Mouse (Mus musculus): ENCODE results near the gene Slc44a2. TPM values are rescaled to one million over a fixed set of nuclear protein-coding genes. Genes with fewer than 3 reads are reported as not detected.
"Not testable (repeated sequence)": the region's sequence is repeated elsewhere in the genome, so short reads cannot be mapped to it uniquely, and the experiment has no call there.

The Slc44a2 gene
- polyA plus RNA-seq (2017; shearing (Covaris generic)), result 100 to 1,000 TPM; 242 to 364 TPM

DNA sequence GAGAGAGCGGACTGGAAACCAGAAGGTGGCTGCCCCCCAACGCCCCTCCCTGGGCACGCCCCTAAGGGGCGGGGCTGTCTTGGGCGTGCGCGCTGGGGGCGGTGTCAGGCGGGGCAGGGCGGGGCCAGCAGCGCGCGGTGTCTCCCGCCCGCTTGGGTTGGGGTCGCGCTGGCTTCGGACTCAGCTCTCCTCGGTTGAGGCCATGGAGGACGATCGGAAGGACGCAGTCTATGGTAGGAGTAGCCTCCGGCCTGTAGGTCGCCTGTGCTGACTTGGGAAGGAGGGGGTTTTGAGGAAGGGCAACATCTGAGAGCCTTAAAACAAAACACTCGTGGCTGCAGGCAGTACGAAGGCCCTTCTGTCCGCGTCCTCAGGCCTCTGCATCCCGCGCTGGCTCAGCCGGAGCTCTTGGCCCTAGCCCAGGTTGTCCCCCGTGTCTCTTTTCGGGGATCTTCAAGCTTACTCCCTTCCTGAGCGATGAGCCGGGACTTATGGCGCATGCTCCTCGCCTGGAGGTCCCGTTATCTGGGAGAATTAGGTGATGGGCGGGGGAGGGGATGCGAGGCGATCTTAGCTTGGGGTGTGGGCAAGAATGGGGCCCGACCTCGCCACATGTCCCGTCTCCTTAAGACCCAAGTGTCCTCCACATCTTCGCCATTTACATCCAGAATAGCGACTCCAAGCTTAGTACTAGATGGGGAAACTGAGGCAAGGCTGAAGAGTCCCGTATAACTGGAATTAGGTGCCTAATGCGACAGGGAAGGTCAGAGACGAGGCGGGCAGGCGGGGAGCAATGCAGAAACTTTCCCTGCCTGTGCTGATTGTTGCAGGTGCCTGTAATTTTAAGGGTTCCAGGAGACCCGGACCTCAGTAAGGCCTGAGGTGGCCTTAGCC, at the start of gene Slc44a2:
Gene Slc44a2, plus strand, starts transcription at position 80 of the 894 bp plus-strand sequence.
- peak; percentile 65 for ATAC-seq

DNA sequence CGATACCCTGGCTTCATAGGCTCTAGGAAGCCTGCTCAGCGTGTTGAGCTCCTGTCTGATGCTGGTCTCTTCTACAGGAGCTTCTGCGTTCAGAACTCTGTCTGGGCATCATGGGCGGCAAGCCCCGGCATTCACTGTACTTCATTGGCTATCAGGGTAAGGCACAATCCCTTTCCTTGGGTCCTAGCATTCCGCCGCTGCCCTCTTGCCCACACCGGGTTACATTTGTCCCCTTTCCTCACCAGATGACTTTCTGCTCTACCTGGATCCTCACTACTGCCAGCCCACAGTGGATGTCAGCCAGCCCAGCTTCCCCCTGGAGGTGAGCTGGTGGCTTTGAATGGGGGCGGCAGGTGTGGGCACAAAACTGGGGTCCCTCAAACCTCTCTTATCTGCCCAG, 48.1 kb upstream of the Slc44a2 start:
- ATAC-seq, result no peak

DNA sequence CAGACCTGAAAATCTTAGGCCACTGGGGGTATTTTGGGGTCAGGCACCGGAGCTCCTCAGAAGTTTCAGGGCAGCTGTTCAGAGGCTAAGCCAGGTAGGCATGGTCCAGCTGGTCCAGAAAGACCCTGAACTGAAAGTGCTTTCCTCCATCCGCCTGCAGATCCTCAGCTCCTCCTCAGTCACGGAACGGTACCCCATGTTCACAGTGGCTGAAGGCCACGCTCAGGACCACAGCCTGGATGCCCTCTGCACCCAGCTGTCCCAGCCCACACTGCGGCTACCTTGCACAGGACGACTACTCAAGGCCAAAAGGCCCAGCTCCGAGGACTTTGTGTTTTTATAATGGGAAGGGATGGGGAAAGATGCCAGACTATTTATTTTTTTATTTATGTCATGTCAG, 47.4 kb upstream of the Slc44a2 start:
- no peak for ATAC-seq

DNA sequence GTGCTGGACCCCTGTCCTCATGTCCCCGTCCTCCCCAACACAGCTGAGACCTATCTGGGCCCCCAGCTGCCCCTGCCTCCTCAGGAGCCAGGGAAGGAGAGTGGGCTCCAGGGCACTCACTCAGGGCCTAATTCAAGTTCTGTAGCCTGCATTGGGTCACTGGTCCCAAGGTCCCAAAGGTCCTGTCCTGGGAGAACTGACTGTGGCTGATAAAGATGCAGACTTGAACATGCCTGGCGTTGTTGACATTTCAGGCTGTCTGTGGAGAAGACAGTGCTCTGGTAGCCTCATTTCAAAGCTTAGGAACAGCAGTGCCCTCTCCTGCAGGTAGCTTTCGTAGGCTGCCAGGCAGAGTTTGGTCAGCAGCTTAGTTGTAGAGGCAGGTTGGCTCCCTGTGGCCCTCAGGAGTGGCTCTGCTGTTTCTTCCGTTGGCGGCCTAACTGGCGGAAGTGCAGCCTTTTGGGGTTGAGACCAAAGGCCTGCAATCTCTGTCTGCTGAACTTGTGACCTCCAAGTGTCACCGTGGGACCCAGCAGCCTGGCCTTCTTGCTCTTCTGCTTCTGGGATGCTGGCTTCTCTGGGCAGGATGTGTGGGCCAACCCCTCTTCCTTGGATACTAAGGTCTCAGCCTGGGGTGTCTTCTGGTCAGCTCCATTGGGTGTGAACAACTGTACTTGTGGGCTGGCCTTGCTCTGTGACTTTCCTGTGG, 46.8 kb upstream of the Slc44a2 start:
- ATAC-seq, result no peak

DNA sequence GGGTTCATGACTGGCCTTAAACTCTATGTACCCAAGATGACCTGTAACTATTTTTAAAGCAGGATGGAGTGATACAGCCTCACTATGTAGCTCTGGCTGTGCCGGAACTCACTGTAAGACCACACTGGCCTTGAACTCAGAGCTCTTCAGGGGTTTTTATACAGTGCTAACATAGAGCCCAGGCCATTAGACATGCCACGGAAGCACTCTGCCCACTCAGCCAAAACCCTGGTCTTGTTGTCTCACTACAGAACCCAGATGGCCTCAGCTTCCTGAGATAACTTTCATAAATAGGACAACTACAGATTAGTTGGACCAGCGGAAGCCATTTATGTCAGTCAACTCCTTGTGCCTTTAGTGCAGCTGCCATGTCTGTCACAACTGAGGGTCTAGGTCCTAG, 46.2 kb upstream of the Slc44a2 start:
- no peak for ATAC-seq

DNA sequence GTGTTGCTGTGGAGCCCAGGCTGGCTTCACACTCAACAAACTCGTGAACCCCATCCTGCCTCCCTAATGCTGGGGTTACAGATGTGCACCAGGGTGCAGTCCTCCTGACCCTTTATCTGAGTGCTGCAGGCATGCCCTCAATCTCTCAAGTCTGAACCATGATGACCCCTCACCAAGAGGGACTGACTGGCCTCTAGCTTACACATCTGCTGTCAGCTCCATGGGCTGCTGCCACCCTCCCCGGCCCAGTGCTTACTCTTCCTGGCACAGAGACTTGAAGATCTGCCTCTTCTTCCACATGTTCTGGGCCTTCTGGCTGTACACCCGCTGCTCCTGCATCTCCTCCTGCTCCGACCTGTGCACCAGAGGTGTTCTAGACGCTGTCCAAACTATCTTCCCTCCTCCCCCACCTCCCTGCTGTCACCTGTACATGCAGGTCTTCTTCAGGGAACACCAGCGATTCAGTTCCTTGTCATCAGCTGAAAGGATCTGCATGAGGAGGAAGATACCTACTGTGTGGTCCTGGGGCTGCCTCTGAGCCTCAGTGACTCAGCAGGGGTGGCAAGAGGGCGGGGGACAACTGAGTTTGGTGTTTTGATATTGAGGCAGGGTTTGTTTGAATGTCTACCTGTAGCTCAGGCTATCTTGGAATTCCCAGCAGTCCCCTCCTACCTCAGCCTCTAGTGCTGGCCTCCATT, 45.3 kb upstream of the Slc44a2 start:
- ATAC-seq, result no peak

DNA sequence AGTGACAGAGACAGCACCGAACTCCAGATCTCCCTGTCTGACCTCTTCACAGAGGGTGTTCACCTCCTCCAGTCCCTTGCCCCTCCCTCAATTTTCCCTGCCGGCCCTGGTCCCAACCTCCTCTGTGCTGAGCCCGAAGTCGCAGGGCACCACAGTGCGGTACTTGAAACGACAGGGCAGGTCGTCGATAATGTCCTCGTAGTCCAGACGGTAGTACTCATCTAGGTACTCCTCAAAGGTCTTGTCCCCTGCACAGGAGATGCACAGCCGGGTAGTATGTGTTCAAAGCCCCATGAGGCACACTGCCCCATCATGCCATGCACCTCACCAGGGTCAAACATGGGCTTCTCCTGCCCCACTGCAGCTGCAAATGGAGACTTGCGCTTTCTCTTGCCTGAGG, 44.8 kb upstream of the Slc44a2 start:
- no peak for ATAC-seq

DNA sequence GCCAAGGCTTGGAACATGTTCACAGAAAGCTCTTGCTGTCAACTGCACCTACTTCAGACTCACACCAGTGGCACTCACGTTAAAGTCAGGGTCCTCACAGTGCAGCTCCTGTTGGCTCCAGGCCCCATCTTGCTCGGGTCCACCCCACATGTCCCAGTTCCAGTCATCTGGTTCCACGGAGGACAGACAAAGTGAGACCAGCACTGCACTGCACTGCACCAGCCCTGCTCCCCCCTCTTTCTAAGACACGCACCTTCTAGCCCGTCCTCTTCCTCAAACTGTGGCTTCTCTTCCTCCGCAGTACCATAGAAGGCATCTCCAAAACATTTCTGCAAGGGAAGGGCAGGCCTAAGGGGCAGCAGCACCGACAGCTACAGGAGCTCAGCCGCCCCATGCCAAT, 44.2 kb upstream of the Slc44a2 start:
- ATAC-seq, result no peak

DNA sequence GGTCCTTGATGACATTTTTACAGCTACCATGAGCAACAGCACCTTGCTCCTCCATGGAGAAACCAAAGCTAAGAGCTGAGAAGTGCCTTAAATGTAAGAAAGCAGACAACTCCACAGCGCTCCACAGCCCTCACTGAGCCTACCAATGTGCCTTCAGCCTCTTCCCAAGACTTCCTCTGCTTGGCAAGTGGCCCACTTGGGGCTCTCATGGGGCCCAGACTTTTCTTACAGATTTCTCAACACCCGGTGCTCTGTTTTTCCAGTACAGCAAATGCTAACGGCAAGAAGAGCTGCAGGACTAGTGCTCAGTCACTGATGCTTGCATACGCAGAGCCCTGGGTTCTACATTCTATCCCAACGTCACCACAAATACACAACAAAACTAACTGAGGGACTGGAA, 42.7 kb upstream of the Slc44a2 start:
- no peak for ATAC-seq

DNA sequence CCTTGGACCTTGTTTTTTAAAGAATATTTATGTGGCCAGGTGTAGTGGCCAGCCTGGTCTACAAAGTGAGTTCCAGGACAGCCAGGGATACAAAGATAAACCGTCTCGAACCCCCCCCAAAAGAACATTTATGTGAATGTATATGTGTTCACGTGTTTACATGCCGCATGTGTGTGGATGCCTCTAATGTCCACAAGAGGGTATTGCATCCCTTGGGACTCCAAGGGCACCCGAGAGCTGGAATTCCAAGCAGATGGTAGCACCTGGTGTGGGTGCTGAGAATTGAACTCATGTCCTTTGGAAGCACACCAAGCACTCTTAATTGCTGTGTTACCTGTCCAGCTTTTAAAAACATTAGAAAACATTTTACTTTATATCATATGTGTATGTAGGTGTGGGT, 36.9 kb upstream of the Slc44a2 start:
- no peak for ATAC-seq

DNA sequence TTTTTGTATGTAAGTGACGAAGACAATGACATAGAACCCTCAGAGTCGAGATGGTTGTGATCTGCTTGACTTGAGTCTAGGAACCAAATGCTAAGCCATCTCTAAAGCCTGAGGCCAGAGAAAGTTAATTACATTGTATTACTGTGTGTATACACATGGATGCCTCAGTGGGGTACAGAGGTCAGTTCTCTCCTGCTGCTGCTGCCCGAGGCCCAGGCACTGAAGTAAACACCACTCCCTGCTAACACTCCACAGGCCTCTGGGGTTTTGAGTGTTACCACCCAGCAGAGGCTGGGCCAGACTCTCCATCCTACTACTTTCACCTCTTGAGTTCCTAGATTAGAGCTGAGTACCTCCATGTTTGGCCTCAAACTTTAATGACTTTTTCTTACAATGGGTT, 36.5 kb upstream of the Slc44a2 start:
- ATAC-seq, result no peak

DNA sequence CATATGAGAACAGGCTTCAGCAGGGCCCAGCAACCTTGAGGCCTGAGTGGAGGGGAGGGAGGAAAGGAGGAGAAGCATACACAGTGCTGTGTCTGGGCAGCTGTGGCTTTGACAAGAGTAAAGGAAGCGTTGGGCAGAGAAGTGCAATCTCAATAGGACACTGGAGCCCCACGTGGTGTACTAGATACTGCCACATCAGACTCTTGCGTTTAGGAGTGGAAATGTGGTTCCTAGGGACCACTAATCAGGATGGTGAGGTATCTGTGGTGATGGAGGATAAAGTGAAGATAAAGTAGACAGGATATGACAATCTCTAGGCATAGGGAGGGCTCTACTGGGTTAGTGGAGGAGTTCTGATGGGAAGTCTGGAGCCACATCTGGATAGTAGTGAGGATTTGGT, 33.7 kb upstream of the Slc44a2 start:
- no peak for ATAC-seq

DNA sequence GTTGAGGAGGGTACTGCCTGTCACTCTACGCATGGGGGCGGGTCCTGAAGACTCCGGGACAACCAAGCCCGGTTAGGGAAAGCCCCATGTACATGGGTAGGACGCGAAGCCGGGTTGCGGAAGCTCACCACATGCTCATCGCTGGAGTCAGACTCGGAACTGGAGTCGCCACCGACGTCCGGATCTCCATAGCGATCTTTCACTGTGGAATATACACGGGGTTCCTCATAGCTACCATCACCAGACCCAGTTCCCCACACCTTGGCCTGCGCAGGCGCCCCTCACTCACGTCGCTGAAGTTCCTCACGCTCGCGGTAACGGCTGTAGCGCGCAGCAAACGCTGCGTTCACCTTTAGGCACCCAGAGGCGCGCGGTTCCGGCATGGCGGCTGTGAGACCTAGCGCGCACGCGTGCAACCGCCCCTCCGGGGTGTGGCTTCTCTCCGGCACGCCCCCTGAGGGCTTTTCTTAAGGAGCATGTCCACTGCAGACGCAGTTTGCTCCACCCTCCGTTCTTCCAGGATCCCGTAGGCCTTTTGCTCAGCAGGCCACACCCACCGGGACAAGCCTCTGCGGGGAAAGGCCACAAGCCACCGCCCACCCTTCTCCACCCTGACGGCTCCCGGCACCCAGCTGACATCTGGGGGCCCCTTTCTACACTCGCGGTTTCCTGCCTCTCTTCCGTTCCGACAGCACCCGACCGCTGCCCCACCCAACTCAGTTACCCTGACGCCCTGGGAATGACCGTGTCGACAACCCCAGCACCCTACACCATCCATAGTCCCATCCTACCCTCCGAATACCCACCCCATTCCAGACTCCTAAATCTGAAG, 32.7 kb upstream of the Slc44a2 start, which contains the start of gene Kri1:
Gene Kri1, minus strand, starts transcription at position 399 of the 832 bp plus-strand sequence.
- peak; percentile 57 for ATAC-seq

DNA sequence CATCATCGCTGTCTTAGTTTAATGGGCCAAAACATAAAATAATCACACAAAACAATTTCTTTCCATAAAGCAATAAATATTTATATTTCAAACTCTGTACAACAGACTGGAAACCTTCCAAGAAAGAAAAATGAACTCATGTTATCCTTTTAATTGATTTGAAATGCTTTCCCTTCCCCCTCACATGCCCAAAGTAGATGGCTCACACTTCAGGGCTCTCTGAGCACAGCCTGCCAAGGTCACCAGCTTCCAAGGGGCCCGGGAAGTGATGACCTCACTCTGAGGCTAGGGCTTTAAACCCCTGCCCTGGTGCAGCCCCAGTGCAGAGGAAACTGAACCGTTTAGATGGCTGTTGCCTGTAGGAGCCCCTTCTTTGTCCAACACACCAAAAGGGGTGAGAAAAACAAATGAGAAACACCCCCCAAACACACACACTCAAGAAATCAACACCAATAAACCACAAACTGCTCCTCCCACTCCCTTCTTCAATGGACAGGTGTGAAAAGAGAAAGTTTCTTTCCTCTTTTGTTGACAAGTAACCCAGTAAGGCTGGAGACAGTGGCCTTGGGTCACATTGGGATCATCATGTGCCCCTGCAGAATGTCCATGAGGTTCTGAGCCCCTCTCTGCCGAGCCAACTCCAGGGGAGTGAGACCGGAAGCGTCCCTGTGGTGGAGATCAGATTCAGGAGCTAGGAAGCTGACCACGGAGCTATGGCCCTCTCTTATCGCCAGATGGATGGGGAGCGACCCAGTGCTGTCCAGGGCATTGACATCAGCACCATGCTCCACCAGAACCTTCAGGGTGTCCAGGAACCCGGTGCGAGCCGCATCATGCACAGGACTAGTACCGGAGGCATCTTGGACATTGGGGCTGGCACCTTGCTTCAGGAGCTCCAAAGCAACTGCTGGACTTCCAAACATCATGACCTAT, 31.8 kb upstream of the Slc44a2 start:
- ATAC-seq, result no peak

DNA sequence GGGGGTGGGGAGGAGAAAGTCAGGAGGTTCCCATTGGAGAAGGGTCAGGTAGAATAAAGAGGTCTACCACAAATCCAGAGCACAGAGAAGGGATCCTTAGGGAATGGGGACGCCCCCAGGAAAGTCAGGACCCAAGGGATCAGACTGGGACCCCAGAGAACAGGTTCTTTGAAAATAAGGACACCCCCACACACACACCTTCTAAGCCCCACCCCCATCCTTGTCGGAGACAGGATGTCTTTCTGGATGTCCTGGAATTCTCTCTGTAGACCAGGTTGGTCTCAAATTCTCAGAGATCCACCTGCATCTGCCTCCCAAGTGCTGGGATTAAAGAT, 31.2 kb upstream of the Slc44a2 start:
- ATAC-seq, result no peak

DNA sequence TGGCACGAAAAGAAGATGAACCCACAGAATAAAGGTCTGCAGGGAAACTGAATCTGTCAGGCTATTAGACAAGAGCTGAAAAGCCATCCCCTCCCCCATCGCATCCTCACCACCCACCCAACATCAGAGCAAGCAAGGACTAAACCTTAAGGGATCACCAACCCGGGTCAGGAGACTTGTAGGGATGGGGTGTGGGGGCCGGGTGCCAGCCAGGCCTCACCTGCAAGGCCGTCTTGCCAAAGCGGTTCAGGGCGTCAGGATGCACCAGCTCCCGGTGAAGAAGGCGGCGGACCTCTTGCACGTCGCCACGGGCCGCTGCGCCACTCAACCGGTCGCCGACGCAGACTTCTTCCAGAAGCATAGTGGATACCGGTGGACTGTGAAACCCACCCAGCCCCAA, 29.9 kb upstream of the Slc44a2 start:
- ATAC-seq, result no peak

DNA sequence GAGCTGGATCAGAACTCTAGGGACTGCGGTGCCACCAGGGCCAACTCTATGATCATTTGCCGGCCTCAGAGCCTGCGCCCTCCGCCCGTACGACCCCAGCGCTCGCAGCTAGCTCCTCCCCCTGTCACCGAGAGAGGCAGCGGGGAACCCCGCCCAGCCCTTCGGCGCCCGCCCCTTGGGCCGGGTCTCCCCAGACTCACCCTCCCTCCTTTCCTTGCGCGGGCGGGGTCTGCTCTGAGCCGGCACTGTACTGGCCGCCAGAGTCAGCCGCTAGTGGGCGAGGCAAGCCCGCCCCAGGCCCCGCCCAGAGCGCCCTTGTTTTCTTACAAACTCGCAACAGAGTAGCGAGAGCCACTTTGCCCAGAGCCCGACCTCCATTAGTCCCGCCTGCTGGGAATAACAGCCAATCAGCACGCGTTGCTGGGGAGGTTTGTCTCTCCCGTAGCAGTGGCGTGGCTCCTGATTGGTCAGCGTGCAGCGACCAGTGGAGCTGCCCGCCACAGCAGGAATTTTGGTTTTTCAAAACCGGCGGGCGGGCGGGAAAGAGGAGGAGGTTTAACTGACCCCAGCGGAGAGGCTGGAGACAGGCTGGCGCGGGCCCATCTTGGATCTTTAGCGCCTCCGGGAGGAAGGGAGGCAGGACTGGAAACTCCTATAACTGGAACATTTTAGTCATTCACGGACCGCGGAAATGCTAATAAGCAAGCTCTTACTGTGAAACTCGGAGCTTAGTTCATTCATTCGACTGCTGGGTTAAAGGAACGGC, 29.3 kb upstream of the Slc44a2 start, which contains the start of gene Cdkn2d:
Gene Cdkn2d, minus strand, starts transcription at position 386 of the 766 bp plus-strand sequence.
- ATAC-seq, result peak; percentile 74

DNA sequence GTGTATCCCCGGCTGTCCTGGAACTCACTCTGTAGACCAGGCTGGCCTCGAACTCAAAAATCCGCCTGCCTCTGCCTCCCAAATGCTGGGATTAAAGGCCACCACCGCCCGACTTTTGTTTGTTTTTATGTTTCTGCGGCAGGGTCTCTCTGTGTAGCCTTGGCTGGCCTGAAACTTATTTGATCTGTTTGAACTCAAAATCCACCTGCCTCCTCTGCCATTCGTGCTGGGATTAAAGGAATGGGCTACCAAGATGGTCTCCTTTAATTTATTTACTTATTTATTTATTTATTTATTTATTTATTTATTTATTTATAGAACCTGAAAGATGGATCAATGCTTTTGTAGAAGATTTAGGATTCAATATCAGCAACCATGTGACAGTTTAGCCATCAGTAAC, 28.6 kb upstream of the Slc44a2 start:
- not testable (repeated sequence) for ATAC-seq

DNA sequence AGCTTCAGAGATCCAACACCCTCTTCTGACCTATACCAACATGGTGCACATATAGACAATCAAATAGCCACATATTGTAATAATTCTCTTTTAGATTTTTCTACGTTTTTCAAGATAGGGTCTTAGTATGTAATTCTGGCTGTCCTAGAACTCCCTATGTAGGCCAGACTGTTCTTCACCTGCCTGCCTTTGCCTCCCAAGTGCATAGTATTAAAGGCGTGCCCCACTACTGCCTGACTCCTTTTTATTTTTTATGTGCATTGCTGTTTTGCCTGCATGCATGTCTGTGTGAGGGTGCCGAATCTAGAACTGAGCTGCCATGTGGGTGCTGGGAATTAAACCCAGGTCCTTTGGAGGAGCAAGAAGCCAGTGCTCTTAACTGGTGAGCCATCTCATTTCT, 28.2 kb upstream of the Slc44a2 start:
- no peak for ATAC-seq

DNA sequence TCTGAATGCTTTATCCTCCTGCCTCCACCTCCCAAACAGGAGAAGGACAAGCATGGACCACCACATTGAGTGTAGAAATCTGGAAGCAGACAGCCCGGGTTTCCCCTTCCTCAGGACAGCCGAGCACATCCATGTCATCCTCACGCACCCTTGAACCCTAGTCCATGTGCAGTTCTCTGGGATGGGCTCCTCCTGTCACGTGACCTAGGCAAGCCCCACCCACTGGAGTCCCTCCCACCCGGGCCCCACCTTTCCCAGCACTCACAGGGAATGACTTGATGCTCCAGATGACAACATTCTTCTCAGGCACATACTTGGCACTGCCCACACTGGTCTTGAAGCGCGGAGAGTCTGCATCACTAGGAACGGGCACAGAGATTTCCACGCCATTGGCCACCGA, 21.5 kb upstream of the Slc44a2 start:
- ATAC-seq, result no peak

All from CD4-positive, CD25-positive, alpha-beta regulatory T cell, adult 4 months (primary cell).